Mouse (Mus musculus): ENCODE results near the gene Sult4a1.
A peak's percentile ranks its signal among the peaks of the same experiment; 100 is the strongest.

The Sult4a1 gene

GRCm38 (mm10) chr15:84096051-84096450, 9.5 kb downstream of the Sult4a1 start:
- DNase-seq (ENCODE audit: low read depth): no peak

- DNase-seq (ENCODE audit: low read depth): no peak
Measured at GRCm38 (mm10) chr15:84094921-84095320, 10.6 kb downstream of the Sult4a1 start.

- no peak for DNase-seq (ENCODE audit: low read depth)
Measured at GRCm38 (mm10) chr15:84086775-84087174, 18.8 kb downstream of the Sult4a1 start.

GRCm38 (mm10) chr15:84086364-84086763, 19.2 kb downstream of the Sult4a1 start:
- no peak for DNase-seq (ENCODE audit: low read depth)

- DNase-seq (ENCODE audit: low read depth): no peak
Measured at GRCm38 (mm10) chr15:84080069-84080468, 25.5 kb downstream of the Sult4a1 start.

- no peak for DNase-seq (ENCODE audit: low read depth)
Measured at GRCm38 (mm10) chr15:84079519-84079918, 26.0 kb downstream of the Sult4a1 start.

- DNase-seq (ENCODE audit: low read depth): no peak
Measured at GRCm38 (mm10) chr15:84078667-84079066, 26.9 kb downstream of the Sult4a1 start.

GRCm38 (mm10) chr15:84077151-84077550, 28.4 kb downstream of the Sult4a1 start:
- no peak for DNase-seq (ENCODE audit: low read depth)

GRCm38 (mm10) chr15:84074705-84075185, 30.8 kb downstream of the Sult4a1 start:
- no peak for DNase-seq (ENCODE audit: low read depth)

GRCm38 (mm10) chr15:84073911-84074704, 31.4 kb downstream of the Sult4a1 start:
- DNase-seq (ENCODE audit: low read depth): peak; percentile 53

GRCm38 (mm10) chr15:84073058-84073457, 32.5 kb downstream of the Sult4a1 start:
- DNase-seq (ENCODE audit: low read depth): no peak

GRCm38 (mm10) chr15:84072226-84072625, 33.3 kb downstream of the Sult4a1 start:
- peak; percentile 56 for DNase-seq (ENCODE audit: low read depth)

GRCm38 (mm10) chr15:84070116-84070676, 35.4 kb downstream of the Sult4a1 start:
- DNase-seq (ENCODE audit: low read depth): no peak

GRCm38 (mm10) chr15:84069455-84070050, 36.0 kb downstream of the Sult4a1 start:
- no peak for DNase-seq (ENCODE audit: low read depth)

- no peak for DNase-seq (ENCODE audit: low read depth)
Measured at GRCm38 (mm10) chr15:84065701-84066100, 39.9 kb downstream of the Sult4a1 start.

GRCm38 (mm10) chr15:84065140-84065539, 40.4 kb downstream of the Sult4a1 start, which contains the start of gene Efcab6:
Gene Efcab6, minus strand, starts transcription at chr15:84065379.
- DNase-seq (ENCODE audit: low read depth): no peak

GRCm38 (mm10) chr15:84058841-84059240, 46.7 kb downstream of the Sult4a1 start:
- no peak for DNase-seq (ENCODE audit: low read depth)

- DNase-seq (ENCODE audit: low read depth): no peak
Measured at GRCm38 (mm10) chr15:84056083-84056482, 49.5 kb downstream of the Sult4a1 start.

GRCm38 (mm10) chr15:84053859-84054258, 51.7 kb downstream of the Sult4a1 start:
- peak; percentile 29 for DNase-seq (ENCODE audit: low read depth)

GRCm38 (mm10) chr15:84053240-84053639, 52.3 kb downstream of the Sult4a1 start:
- no peak for DNase-seq (ENCODE audit: low read depth)

GRCm38 (mm10) chr15:84052390-84052789, 53.2 kb downstream of the Sult4a1 start:
- DNase-seq (ENCODE audit: low read depth): no peak

GRCm38 (mm10) chr15:84049570-84049969, 56.0 kb downstream of the Sult4a1 start:
- no peak for DNase-seq (ENCODE audit: low read depth)

GRCm38 (mm10) chr15:84045562-84045961, 60.0 kb downstream of the Sult4a1 start:
- no peak for DNase-seq (ENCODE audit: low read depth)
